Mouse (Mus musculus) embryo, embryonic 11 days (tissue): ENCODE results near the gene Eps8l1.

Experiments used
- DNase-seq: peaks from one replicate; pipeline ENCODE4 v3.0.0-alpha.2; 2015

The Eps8l1 gene

GRCm38 (mm10) chr7:4478796-4479291 lies 18.4 kb downstream of the Eps8l1 start:
- no peak for DNase-seq

GRCm38 (mm10) chr7:4479674-4480073 lies 19.2 kb downstream of the Eps8l1 start:
- DNase-seq, result peak; percentile 64

GRCm38 (mm10) chr7:4482281-4482680 lies 21.8 kb downstream of the Eps8l1 start:
- no peak for DNase-seq

- no peak for DNase-seq
Observed at GRCm38 (mm10) chr7:4491308-4491707, 30.8 kb downstream of the Eps8l1 start.

- DNase-seq, result no peak
Observed at GRCm38 (mm10) chr7:4492284-4493224, 32.1 kb downstream of the Eps8l1 start.

- no peak for DNase-seq
Observed at GRCm38 (mm10) chr7:4493991-4494390, 33.5 kb downstream of the Eps8l1 start.

GRCm38 (mm10) chr7:4496468-4496867 lies 36.0 kb downstream of the Eps8l1 start:
- no peak for DNase-seq

GRCm38 (mm10) chr7:4497271-4497903 lies 36.9 kb downstream of the Eps8l1 start:
- DNase-seq, result no peak

- peak; percentile 80 for DNase-seq
Observed at GRCm38 (mm10) chr7:4498251-4498650, 37.8 kb downstream of the Eps8l1 start.

- no peak for DNase-seq
Observed at GRCm38 (mm10) chr7:4499034-4499433, 38.6 kb downstream of the Eps8l1 start.

- no peak for DNase-seq
Observed at GRCm38 (mm10) chr7:4500892-4501471, 40.5 kb downstream of the Eps8l1 start.

- DNase-seq, result peak; percentile 95
Observed at GRCm38 (mm10) chr7:4501558-4502397, 41.3 kb downstream of the Eps8l1 start, which contains the start of gene Ppp1r12c. TSS of gene Ppp1r12c (minus strand) at chr7:4501680.

GRCm38 (mm10) chr7:4502421-4503090 lies 42.1 kb downstream of the Eps8l1 start:
- DNase-seq, result peak; percentile 75

- no peak for DNase-seq
Observed at GRCm38 (mm10) chr7:4503100-4503499, 42.6 kb downstream of the Eps8l1 start.

- no peak for DNase-seq
Observed at GRCm38 (mm10) chr7:4503858-4504257, 43.4 kb downstream of the Eps8l1 start.

- no peak for DNase-seq
Observed at GRCm38 (mm10) chr7:4504646-4505435, 44.4 kb downstream of the Eps8l1 start.

- DNase-seq, result no peak
Observed at GRCm38 (mm10) chr7:4507220-4507619, 46.7 kb downstream of the Eps8l1 start.

GRCm38 (mm10) chr7:4508062-4508738 lies 47.7 kb downstream of the Eps8l1 start:
- no peak for DNase-seq

GRCm38 (mm10) chr7:4508739-4509116 lies 48.3 kb downstream of the Eps8l1 start:
- DNase-seq, result no peak

GRCm38 (mm10) chr7:4509863-4510608 lies 49.6 kb downstream of the Eps8l1 start:
- DNase-seq, result peak; percentile 86
